Mouse (Mus musculus) liver, adult (tissue): ENCODE results near the gene Efcab11.
A peak's percentile ranks its signal among the peaks of the same experiment; 100 is the strongest.

Experiments
- GATA4 ChIP-seq: IDR thresholded peaks from 2 replicates; pipeline ENCODE4 v1.6.1; 2014; ENCODE audit warnings: mild to moderate bottlenecking, low read length; ENCODE audit not compliant: insufficient replicate concordance

Gene Efcab11

DNA sequence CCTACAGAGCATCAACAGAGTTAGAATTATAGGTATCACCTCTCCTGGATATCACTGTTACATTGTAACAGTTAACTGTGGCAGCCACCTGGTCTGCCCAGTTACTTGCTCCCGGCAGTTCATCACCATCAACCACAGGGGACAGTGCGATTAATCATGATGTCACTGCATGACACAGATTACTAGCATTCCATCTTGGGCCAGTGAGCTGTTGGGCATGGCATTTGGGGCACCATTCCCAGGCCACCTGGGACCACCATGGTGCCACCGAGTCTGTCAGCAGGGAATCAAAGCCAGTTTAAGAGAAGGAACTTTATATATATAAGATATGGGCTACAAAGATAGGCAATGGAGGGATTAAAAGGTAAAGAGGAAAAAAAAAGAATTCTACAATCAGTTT lies 134.8 kb downstream of the Efcab11 start:
- no peak for TF ChIP-seq GATA4

DNA sequence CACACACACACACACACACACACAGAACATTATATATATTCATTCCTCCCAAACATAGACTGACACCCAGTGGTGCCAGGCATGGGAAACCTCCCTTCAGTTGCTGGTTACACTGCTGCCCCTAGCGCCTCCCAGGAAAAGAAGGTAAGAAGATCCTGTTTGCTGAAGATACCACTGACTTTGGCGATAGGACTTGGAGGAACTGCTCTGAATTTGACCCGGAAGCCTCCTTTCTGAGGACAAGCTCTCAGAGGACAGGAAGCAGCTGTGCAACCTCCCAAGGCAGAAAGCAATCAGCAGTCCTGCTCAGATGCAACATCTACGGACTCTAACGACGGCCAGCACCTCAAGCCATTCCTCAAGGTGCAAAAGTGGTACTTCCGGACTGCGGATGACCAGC lies 142.6 kb downstream of the Efcab11 start:
- peak; percentile 34; the same call in 1 of the 2 replicates for TF ChIP-seq GATA4

DNA sequence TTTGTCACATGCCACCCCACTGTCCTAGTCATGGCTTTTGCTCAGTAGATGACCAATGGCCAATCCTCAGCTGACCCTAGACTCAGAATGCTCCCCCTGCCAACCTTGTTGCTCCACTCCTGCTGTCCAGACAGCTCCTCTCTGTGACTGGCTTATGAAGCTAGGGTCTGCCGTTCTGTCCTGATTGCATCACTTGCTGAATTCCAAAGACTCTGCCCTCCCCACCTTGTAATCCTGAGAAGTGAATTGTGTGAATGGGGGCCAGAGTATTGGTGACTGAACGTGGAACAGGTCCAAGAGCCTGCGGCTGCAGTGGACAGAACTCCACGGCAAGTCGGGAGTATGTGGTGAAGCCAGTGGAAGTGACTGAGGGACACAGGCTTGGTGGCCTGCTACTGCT lies 145.0 kb downstream of the Efcab11 start:
- TF ChIP-seq GATA4, result no peak

DNA sequence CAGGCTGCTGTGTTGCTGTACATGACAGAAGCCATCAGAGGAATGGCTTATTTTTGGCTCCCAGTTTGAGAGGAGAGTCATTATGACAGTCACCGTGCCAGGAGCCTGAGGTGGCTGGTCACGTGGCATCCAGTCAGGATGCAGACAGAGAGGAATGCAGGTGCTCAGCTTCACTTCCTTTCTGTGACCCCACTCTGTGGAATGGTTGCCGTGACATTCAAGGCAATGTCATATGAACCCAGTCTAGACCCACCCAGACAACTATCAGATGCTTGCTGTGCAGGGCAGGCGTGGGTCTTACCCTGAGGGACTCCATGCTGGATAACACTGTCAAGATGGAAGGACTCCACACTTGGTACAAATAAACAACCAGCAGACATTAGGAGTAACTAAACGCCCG lies 146.0 kb downstream of the Efcab11 start:
- TF ChIP-seq GATA4, result no peak

DNA sequence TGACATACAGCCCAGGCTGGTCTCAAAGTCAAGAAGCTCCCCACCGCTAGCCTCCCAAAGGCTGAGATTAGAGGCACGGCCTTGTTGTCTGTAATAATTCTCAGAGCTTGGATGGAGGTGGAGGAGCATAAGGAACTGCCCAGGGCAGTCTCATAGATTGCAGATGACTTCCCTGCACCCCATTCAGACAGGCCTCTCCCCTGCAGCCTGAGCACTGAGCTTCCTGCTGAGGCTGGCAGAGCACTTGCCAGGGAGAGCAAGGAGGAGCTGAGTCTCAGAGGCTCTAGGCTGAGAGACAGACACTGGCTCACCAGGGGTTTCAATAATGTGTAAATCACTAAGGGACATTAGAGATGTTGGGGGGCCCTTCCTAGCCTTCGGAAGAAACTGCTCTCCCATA lies 147.3 kb downstream of the Efcab11 start:
- TF ChIP-seq GATA4, result no peak

DNA sequence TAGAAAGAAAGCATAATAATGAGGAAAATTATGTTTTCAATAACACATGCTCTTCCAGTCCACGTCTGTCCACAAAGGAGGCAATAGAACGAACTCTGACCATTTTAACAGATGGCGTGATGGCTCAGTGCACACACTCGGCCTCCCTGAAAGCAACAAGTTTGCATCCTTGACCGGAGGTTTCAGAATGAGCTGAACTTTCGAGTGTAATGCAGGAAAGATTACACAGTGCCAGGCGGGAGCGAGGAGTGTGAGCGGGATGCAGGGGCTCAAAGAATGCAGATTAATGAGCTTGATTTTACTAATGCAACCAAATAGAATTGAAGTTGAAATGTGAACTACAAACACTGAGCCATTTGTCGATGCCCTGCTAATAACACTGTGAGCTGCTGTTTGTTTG lies 149.1 kb downstream of the Efcab11 start:
- no peak for TF ChIP-seq GATA4

DNA sequence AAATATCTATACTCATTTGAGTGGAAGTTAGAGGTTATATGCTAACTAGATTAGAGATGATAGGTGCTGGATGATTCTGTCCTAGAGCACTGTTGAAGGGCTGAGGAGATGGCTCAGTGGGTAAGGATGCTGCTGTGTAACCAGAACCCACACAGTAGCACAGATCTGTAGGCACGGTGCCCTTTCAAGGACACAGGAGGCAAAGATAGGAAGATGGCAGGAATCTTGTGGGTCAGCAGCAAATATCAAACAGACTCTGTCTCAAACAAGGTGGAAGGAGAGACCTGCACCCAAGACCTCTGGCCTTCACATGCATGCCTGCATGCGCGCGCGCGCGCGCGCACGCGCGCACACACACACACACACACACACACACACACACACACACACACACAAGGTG lies 160.0 kb downstream of the Efcab11 start:
- TF ChIP-seq GATA4, result no peak

DNA sequence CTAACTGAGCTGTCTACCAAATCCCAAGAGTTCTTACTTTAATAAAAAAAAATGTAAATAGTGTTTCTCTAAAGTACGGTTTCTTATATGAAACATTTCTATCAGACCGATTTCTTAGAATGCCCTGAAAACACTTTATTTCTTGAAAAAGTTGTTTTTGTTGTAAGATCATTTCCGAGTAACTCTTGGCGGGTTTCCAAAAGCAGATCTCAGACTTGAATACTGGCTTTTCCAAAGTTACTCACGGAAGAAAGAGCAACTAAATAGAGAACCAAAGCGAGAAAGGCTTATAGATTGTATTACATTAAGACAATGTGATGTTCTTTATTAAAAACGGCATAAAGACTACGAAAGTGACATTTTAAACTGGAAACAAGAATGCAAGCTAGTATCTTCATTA lies 160.4 kb downstream of the Efcab11 start:
- TF ChIP-seq GATA4, result no peak

DNA sequence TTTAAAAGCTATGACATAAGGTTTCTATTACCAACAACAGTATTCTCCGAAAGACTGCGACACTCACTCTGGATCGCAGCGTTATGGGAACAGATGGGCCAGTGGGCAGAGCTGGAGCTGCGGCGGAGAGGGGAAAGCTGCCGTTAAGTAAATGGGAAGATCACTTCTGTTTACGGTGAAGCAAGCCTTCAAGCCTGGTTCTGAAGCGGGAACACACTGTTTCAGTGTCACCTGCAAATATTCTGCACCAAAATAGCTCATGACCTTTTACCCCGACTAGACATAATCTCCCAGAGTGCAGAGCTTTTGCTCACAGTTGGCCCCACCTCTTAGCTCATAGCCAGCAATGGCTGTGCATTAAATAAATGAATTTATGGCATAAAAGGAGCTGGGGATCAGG lies 162.9 kb downstream of the Efcab11 start:
- no peak for TF ChIP-seq GATA4

DNA sequence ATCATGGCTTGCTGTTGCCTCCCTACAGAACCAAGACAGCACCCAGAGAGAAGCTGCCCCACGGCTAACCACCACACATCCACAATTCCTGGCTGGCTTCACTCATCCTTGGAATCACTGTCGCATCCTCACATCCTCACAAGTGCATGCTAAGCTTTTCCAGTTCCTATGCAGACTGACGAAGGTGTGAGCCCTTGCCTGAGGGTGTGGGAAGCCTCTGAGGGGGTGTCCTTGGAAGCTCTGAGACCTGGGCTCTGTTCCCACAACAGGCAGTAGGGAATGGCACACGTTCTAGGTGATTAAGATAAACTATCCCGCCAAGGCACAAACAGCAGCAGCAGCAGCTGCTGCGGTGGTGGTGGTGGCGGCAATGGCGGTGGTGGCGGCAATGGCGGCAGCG lies 164.5 kb downstream of the Efcab11 start:
- no peak for TF ChIP-seq GATA4

DNA sequence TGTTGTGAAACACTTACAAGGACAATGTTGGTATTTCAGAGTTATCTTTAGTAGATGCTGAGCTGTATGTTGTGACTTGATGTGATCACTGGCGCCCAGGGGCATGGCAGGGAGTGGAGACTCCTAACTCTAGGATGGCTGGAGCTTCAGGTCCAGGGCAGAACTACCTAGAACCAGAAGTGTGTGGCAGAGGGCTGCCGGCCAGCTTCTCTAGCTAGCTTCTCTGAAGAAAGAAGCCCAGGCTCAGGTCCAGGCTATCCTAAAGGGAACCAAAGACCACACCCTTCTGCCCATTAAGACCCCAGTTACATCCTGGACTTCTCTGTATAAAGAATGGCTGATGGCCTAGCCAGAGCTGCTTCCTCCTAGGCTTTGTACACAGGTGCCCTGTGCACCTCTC lies 166.1 kb downstream of the Efcab11 start:
- TF ChIP-seq GATA4, result no peak

DNA sequence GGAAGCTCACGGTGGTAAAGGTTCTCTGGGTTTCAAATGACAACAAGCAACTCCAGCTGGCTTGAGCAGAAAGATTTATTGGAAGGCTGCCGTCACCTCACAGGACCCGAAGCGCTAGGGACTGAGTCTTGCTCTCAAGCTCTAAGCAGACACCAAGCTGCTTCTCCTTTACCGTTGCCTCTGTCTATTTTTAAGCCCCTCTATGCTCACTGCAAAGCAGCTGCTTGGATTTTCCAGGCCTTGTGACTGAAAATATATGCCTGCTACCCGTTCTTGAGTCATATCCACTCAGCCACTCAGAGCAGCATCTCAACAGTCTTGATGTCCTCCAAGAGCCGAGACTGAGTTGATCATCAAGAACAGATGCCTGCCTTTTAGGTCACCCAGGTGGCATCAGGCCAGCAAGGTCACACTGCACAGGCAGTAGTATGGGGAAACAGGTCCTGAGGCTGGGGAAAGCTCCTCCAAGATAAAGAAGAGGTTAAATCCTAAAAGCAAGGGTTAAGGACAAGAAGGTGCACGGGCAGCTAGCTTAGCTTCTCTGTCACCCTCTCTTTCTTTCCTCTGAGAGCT lies 168.1 kb downstream of the Efcab11 start:
- TF ChIP-seq GATA4, result no peak

DNA sequence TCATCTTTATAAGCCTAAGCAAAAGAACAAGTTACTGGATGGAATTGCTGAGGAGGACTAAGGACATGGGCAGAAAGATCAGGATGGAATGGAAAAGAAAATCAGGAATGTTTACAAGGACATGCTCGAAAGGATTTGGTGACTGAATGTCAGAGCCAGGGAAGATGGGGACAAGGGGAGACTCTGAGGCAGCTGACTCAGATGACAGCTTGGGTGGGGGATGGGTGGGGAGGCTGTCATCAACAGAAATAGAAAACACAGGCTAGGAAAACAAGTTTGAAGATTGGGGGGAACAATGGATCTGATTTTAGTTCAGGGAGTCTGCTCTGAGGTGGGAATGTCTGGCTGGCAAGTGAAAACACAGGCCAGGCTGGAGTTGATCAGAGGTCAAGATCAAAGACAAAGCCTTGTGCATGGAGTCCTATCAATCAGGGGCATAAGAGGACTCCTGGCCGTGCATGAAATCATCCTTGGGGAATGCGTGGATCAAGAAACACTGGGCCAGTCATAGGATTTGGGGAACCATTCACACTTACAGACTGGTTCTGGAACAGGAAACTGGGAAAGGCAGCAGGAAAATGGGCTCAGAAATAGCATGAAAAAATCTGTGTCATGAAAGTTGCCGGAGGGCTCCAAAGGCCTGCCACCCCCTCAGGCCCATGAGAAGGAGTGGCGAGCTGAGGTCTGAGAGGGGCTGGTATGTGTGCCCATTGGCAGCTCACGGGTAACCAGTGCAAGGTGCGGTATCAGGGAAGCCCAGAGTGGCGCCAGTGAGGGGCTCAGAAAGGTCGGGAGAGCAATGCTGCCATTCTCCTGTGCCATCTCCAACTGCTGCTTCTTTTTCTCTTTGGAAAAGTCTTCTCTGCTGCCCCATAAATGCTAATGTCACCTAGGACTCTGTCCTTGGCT lies 168.9 kb downstream of the Efcab11 start:
- no peak for TF ChIP-seq GATA4

DNA sequence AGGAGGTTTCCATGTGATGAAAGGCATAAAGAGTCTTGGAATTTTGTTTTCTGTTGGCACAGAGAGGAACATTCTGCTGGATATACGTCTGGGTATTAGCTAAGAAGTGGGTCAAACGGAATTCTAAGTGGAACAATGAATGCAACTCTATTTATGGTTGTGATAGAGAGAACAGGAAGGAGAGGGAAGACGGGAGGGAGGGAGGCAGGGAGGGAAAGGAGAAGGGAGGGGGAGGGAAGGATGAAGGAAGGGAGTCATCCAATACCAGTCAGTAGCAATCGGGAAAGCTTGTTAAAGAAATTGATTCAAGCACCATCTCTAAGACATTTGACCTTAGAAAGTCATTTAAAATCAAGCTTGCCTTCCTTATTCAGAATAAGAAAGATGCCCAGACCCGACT lies 172.0 kb downstream of the Efcab11 start:
- TF ChIP-seq GATA4, result no peak

DNA sequence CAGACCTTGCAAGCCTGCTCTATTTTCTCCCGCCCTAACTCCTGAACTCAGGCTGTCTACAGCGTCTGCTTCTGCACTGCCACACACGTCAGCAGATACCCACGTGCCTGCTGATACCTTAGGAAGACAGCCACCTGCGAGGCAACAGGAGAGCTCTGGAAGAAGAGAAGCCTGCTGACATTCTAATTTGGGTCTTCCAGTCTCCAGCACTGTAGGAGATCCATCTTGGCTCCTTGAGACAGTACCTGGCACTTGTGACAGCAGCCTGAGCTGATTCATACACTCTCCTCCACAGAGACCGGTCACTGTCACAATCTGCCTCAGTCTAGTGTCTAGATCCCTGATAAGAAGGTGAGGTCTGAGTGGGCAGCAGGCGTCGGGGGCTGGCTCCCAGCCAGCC lies 182.0 kb downstream of the Efcab11 start:
- TF ChIP-seq GATA4, result no peak

DNA sequence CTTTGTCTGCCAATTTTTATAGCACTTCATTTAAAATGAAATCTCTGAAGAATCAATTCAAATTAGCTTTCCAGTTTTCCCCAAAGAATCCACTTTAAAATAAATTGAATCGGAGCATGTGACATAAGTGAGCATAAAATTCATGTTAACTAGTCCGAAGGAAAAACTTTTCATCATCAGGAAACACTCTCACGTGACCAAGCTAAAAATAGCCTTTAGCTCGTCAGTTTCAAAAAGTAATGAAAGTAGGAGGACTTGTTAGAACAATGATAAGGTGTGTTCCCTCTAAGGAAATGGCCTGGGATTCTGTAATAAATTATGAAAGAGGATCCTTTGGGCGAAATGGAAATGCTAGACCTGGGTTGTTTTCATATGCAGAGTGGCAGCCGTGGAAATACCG lies 183.9 kb downstream of the Efcab11 start:
- TF ChIP-seq GATA4, result no peak
